ENCODE assay signal across 11 mouse cellular contexts in genomic region chr16:43575066-43575465, GRCm38 (mm10).
DNase-seq lines count a peak whose midpoint lies in the region; ATAC-seq and TF ChIP-seq lines count a peak whose summit lies in the region.
"Had no signal": no experiment of that assay in that cellular context is flagged by ENCODE, and none has a peak within 500 bp of the region (broad histone marks: within the 10 kb centered on the region; RNA-seq: fewer than 3 reads in every experiment).

No protein-coding gene starts in this region.

- peaks cover 64% of the 10 kb centered on the region for H3K4me1 ChIP-seq in midbrain, embryonic 10.5 days
- H3K4me1 ChIP-seq in midbrain, postnatal 0 days (ENCODE audit: insufficient read depth, low read length), result peaks cover 4% of the 10 kb centered on the region; the same call in 1 of the 2 replicates
- H3K4me1 ChIP-seq in heart, embryonic 13.5 days, result peaks cover 76% of the 10 kb centered on the region
- peaks cover 43% of the 10 kb centered on the region for H3K4me1 ChIP-seq in neural tube, embryonic 15.5 days

- peaks cover 25% of the 10 kb centered on the region for H3K36me3 ChIP-seq in midbrain, embryonic 10.5 days
- no peaks in the 10 kb centered on the region for H3K36me3 ChIP-seq in midbrain, postnatal 0 days (ENCODE audit: insufficient read depth, low read length)
- H3K36me3 ChIP-seq in heart, embryonic 13.5 days, result peaks cover 6% of the 10 kb centered on the region; the same call in 1 of the 2 replicates
- H3K36me3 ChIP-seq in neural tube, embryonic 15.5 days, result peaks cover 4% of the 10 kb centered on the region
- H3K36me3 ChIP-seq: limb, embryonic 15.5 days had no signal

- WGBS in midbrain, embryonic 10.5 days, result 37% methylated on average over 4 of the region's 4 CpGs
- 29% methylated on average over 4 of the region's 4 CpGs for WGBS in midbrain, postnatal 0 days
- 26% methylated on average over 4 of the region's 4 CpGs for WGBS in heart, embryonic 13.5 days
- 40% methylated on average over 4 of the region's 4 CpGs for WGBS in neural tube, embryonic 15.5 days

- H3K27me3 ChIP-seq in midbrain, embryonic 10.5 days (ENCODE audit: low read depth, poor library complexity, severe bottlenecking), result no peaks in the 10 kb centered on the region
- no peaks in the 10 kb centered on the region for H3K27me3 ChIP-seq in midbrain, postnatal 0 days (ENCODE audit: insufficient read depth, low read length)
- H3K27me3 ChIP-seq in heart, embryonic 13.5 days (replicated peaks), result no peaks in the 10 kb centered on the region
- no peaks in the 10 kb centered on the region for H3K27me3 ChIP-seq in neural tube, embryonic 15.5 days (replicated peaks)
- H3K27me3 ChIP-seq: limb, embryonic 15.5 days had no signal

- no peaks in the 10 kb centered on the region for H3K9me3 ChIP-seq in midbrain, embryonic 10.5 days (replicated peaks)
- no peaks in the 10 kb centered on the region for H3K9me3 ChIP-seq in midbrain, postnatal 0 days (ENCODE audit: low read length)
- H3K9me3 ChIP-seq in heart, embryonic 13.5 days, result no peaks in the 10 kb centered on the region
- no peaks in the 10 kb centered on the region for H3K9me3 ChIP-seq in neural tube, embryonic 15.5 days (replicated peaks)
- H3K9me3 ChIP-seq: limb, embryonic 15.5 days had no signal

- ATAC-seq in midbrain, postnatal 0 days (ENCODE audit: low FRiP score), result no peak
- ATAC-seq in heart, embryonic 13.5 days (ENCODE audit: extremely low read depth, insufficient number of reproducible peaks, low FRiP score, low TSS enrichment), result no peak
- ATAC-seq in neural tube, embryonic 15.5 days (ENCODE audit: low FRiP score), result no peak
- no peak for ATAC-seq in CD4-positive, CD25-positive, alpha-beta regulatory T cell, adult 4 months

- H3K4me2 ChIP-seq in midbrain, postnatal 0 days (ENCODE audit: low read depth, low read length, poor library complexity, severe bottlenecking), result no peak overlapping the region
- H3K4me2 ChIP-seq in heart, embryonic 13.5 days, result peak overlapping the region; percentile 48
- H3K4me2 ChIP-seq in neural tube, embryonic 15.5 days, result no peak overlapping the region
- H3K4me2 ChIP-seq: limb, embryonic 15.5 days had no signal

- peak; percentile 94 for DNase-seq in heart, adult 11 months
- DNase-seq in heart, adult 9 months (ENCODE audit: low spot score in 2 of 2), result no peak
- peak; percentile 24 for DNase-seq in midbrain, embryonic 10.5 days (ENCODE audit: low spot score)
- no peak for DNase-seq in midbrain, postnatal 0 days (ENCODE audit: low spot score)
- DNase-seq in left cerebral cortex, adult 8-10 months (ENCODE audit: low spot score in 2 of 2), result no peak
- DNase-seq: spleen, adult 18-20 months had no signal

- no peak for TF ChIP-seq CTCF in midbrain, postnatal 0 days (IDR thresholded peaks at IDR 0.05)

- H3K27ac ChIP-seq in midbrain, embryonic 10.5 days (replicated peaks), result peak overlapping the region; percentile 75
- no peak overlapping the region for H3K27ac ChIP-seq in midbrain, postnatal 0 days (ENCODE audit: low read depth, low read length)
- H3K27ac ChIP-seq in heart, embryonic 13.5 days (replicated peaks), result peak overlapping the region; percentile 78
- H3K27ac ChIP-seq in neural tube, embryonic 15.5 days (replicated peaks), result peak overlapping the region; percentile 54; the same call in 1 of the 2 replicates
- H3K27ac ChIP-seq: limb, embryonic 15.5 days had no signal

- no peak overlapping the region for H3K9ac ChIP-seq in midbrain, postnatal 0 days (replicated peaks; ENCODE audit: low read length, poor library complexity, severe bottlenecking)
- H3K9ac ChIP-seq in heart, embryonic 13.5 days, result peak overlapping the region; percentile 51
- H3K9ac ChIP-seq in neural tube, embryonic 15.5 days (replicated peaks), result no peak overlapping the region
- H3K9ac ChIP-seq: limb, embryonic 15.5 days had no signal

- no peak overlapping the region for H3K4me3 ChIP-seq in midbrain, embryonic 10.5 days
- H3K4me3 ChIP-seq in midbrain, postnatal 0 days (ENCODE audit: low read depth, low read length), result no peak overlapping the region
- no peak overlapping the region for H3K4me3 ChIP-seq in heart, embryonic 13.5 days
- H3K4me3 ChIP-seq in neural tube, embryonic 15.5 days (replicated peaks), result no peak overlapping the region
- H3K4me3 ChIP-seq: limb, embryonic 15.5 days; myocyte had no signal

Comparison
In these comparisons a context has a peak if more than half of its experiments do, and no peak if none do; other contexts are left out.
1. DNase-seq: peak in heart, adult 11 months (single experiment) and midbrain, embryonic 10.5 days (single experiment); none in heart, adult 9 months (0 of 2), midbrain, postnatal 0 days (single experiment) and left cerebral cortex, adult 8-10 months (0 of 2).